Mouse (Mus musculus) heart, postnatal 0 days (tissue): ENCODE measurements around the gene Cd19.

Experiments
- CTCF ChIP-seq: IDR thresholded peaks from 2 replicates; pipeline ENCODE4 v1.5.1; 2016; ENCODE audit warnings: antibody characterized with exemption, control low read depth, low read depth
- EP300 ChIP-seq: IDR thresholded peaks from 2 replicates; pipeline ENCODE4 v1.6.1; 2016; ENCODE audit warnings: antibody characterized with exemption, low read depth

DNA sequence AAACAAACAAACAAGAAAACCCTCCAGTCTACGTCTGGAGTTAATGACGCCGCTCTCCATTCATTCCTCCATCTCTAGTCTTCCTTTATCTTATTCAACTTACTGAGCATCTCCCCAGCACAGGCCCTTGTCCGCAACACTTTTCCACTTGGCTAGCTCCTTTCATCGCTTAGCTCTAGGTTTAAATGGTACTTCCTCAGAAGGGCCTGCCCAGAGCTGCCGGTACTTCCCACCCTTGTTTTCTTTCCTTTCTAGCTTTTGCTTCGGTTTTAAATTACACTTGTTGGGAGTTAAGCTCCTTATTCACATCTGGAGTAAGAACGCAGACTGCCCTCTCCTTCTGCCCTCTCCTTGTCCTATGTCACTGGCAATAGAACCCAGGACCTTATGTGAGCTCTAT is 2.4 kb upstream of the Cd19 start:
- no peak for TF ChIP-seq CTCF
- TF ChIP-seq EP300, result no peak
